Mouse (Mus musculus) CH12.LX (cell line): ENCODE results near the gene Rgl2. TPM values are rescaled to one million over a fixed set of nuclear protein-coding genes. Genes with fewer than 3 reads are reported as not detected.

Experiments
- DNase-seq: peaks from one replicate; pipeline ENCODE4 v3.0.0-alpha.2; 2013; ENCODE audit errors: extremely low read depth
- H3K27ac ChIP-seq: 2 replicates; pipeline ENCODE4 v1.5.1; 2012; ENCODE audit warnings: low read depth, mild to moderate bottlenecking, control low read depth, moderate library complexity; ENCODE audit not compliant: insufficient read depth
- H3K27me3 ChIP-seq: replicated peaks from 2 replicates; pipeline ENCODE3; 2012; ENCODE audit warnings: inconsistent platforms
- H3K36me3 ChIP-seq, 2 experiments: replicated peaks in 1 of 2; 2 replicates each; pipeline versions ENCODE3 to v1.6.1; 2012; ENCODE audit warnings: inconsistent platforms in 1 of 2, low read length in 1 of 2, mild to moderate bottlenecking in 1 of 2, mixed read lengths in 1 of 2, moderate library complexity in 1 of 2; ENCODE audit not compliant: control insufficient read depth in 1 of 2, insufficient read depth in 1 of 2
- H3K4me1 ChIP-seq, 2 experiments: 2 replicates each; pipeline ENCODE4 v1.6.1; 2012; ENCODE audit warnings: inconsistent platforms in 1 of 2, moderate library complexity in 1 of 2; ENCODE audit not compliant: insufficient read depth in 2 of 2, control insufficient read depth in 1 of 2
- H3K4me2 ChIP-seq: 2 replicates; pipeline ENCODE4 v1.6.1; 2012; ENCODE audit warnings: low read depth, mild to moderate bottlenecking, control low read depth; ENCODE audit not compliant: poor library complexity, insufficient read depth, severe bottlenecking
- H3K4me3 ChIP-seq, 3 experiments: fragments of 150-350 bp in 1 of 3; sonication (generic) in 1 of 3; replicated peaks in 1 of 3; 2 replicates each; pipeline versions ENCODE3 to v1.5.1; 2011 to 2012; ENCODE audit warnings: low read depth in 2 of 3, low read length in 2 of 3, mild to moderate bottlenecking in 2 of 3, moderate library complexity in 2 of 3, control low read depth in 1 of 3, improper control_type of control experiment in 1 of 3, inconsistent platforms in 1 of 3, mixed read lengths in 1 of 3; ENCODE audit not compliant: poor library complexity in 1 of 3
- H3K79me2 ChIP-seq: replicated peaks from 2 replicates; pipeline ENCODE4 v1.6.1; 2012; ENCODE audit warnings: mild to moderate bottlenecking, moderate library complexity; ENCODE audit not compliant: control insufficient read depth, poor library complexity, insufficient read depth, severe bottlenecking; ENCODE audit errors: extremely low read depth
- H3K9ac ChIP-seq: 2 replicates; pipeline ENCODE4 v1.6.1; 2012; ENCODE audit warnings: low read depth, mild to moderate bottlenecking, control low read depth, moderate library complexity; ENCODE audit not compliant: insufficient read depth
- H3K9me3 ChIP-seq: replicated peaks from 2 replicates; pipeline ENCODE3; 2012; ENCODE audit warnings: low read length, inconsistent platforms, mixed read lengths
- BHLHE40 ChIP-seq: IDR thresholded peaks from 2 replicates; pipeline ENCODE4 v1.6.1; 2011; ENCODE audit warnings: mild to moderate bottlenecking, low read depth, low read length, improper control_type of control experiment
- CHD2 ChIP-seq: IDR thresholded peaks from 2 replicates; pipeline ENCODE4 v1.6.1; 2011; ENCODE audit warnings: low read length, improper control_type of control experiment
- CTCF ChIP-seq, 2 experiments: IDR thresholded peaks in 1 of 2; conservative IDR thresholded peaks in 1 of 2; 2 replicates each; pipeline ENCODE4 v1.5.1; 2011 to 2012; ENCODE audit warnings: low read depth in 2 of 2, low read length in 2 of 2, improper control_type of control experiment in 1 of 2, inconsistent platforms in 1 of 2, mild to moderate bottlenecking in 1 of 2, moderate library complexity in 1 of 2
- E2F4 ChIP-seq: IDR thresholded peaks from 2 replicates; pipeline ENCODE4 v1.6.1; 2011; ENCODE audit warnings: low read depth, low read length, improper control_type of control experiment; ENCODE audit not compliant: insufficient replicate concordance
- ELF1 ChIP-seq: IDR thresholded peaks from 2 replicates; pipeline ENCODE4 v1.6.1; 2014; ENCODE audit warnings: low read depth, mild to moderate bottlenecking, inconsistent platforms, low read length, improper control_type of control experiment
- ETS1 ChIP-seq: conservative IDR thresholded peaks from 2 replicates; pipeline ENCODE4 v1.6.1; 2012; ENCODE audit warnings: low read depth, mild to moderate bottlenecking, inconsistent platforms, low read length, improper control_type of control experiment, moderate library complexity
- JUN ChIP-seq: IDR thresholded peaks from 2 replicates; pipeline ENCODE4 v1.6.1; 2011; ENCODE audit warnings: low read depth, mild to moderate bottlenecking, low read length, improper control_type of control experiment, moderate library complexity; ENCODE audit not compliant: insufficient read depth
- MAFK ChIP-seq: IDR thresholded peaks from 2 replicates; pipeline ENCODE4 v1.6.1; 2011; ENCODE audit warnings: low read length, improper control_type of control experiment; ENCODE audit not compliant: insufficient replicate concordance
- MAZ ChIP-seq: IDR thresholded peaks from 2 replicates; pipeline ENCODE4 v1.6.1; 2012; ENCODE audit warnings: low read depth, mild to moderate bottlenecking, inconsistent platforms, low read length, improper control_type of control experiment, moderate library complexity
- NRF1 ChIP-seq: IDR thresholded peaks from 2 replicates; pipeline ENCODE4 v1.6.1; 2014; ENCODE audit warnings: low read depth, mild to moderate bottlenecking, inconsistent platforms, low read length, improper control_type of control experiment, moderate library complexity
- PAX5 ChIP-seq: IDR thresholded peaks from 2 replicates; pipeline ENCODE4 v1.6.1; 2012; ENCODE audit warnings: low read length, inconsistent platforms, mixed read lengths
- RAD21 ChIP-seq: IDR thresholded peaks from 2 replicates; pipeline ENCODE4 v1.6.1; 2011; ENCODE audit warnings: low read depth, mild to moderate bottlenecking, low read length, improper control_type of control experiment, moderate library complexity
- SIN3A ChIP-seq: IDR thresholded peaks from 2 replicates; pipeline ENCODE4 v1.6.1; 2012; ENCODE audit warnings: low read length, improper control_type of control experiment, inconsistent platforms
- SMC3 ChIP-seq: IDR thresholded peaks from 2 replicates; pipeline ENCODE4 v1.6.1; 2011; ENCODE audit warnings: low read depth, low read length, improper control_type of control experiment
- USF1 ChIP-seq: IDR thresholded peaks from 2 replicates; pipeline ENCODE4 v1.6.1; 2014; ENCODE audit warnings: low read depth, mild to moderate bottlenecking, inconsistent platforms, low read length, improper control_type of control experiment
- USF2 ChIP-seq: conservative IDR thresholded peaks from 2 replicates; pipeline ENCODE4 v1.6.1; 2011; ENCODE audit warnings: low read depth, low read length, improper control_type of control experiment
- ZC3H11A ChIP-seq: IDR thresholded peaks from 2 replicates; pipeline ENCODE4 v1.6.1; 2012; ENCODE audit warnings: low read depth, mild to moderate bottlenecking, inconsistent platforms, low read length, improper control_type of control experiment
- ZKSCAN1 ChIP-seq: IDR thresholded peaks from 2 replicates; pipeline ENCODE4 v1.6.1; 2012; ENCODE audit warnings: low read depth, inconsistent platforms, low read length, improper control_type of control experiment, borderline replicate concordance
- dilution Hi-C: fragments of 300-500 bp; cut with MboI; formaldehyde crosslinking; loops from 2 replicates; pipeline ENCODE4 v1.14.3; 2020; ENCODE audit warnings: low sequenced_read_pairs; ENCODE audit not compliant: extremely low pct_unique_long_range_greater_than_20kb, extremely low pct_ligation_motif_present
- in situ Hi-C: fragments of 300-500 bp; cut with MboI; formaldehyde crosslinking; loops from 3 replicates; pipeline ENCODE4 v1.14.3; 2019; ENCODE audit warnings: low sequenced_read_pairs, low pct_ligation_motif_present, low pct_unique_long_range_greater_than_20kb, mixed read lengths
- polyA plus RNA-seq: library from polyadenylated mRNA; unstranded; fragments of >175 nt; gene quantifications from 2 replicates; pipeline ENCODE4 v1.2.1, GENCODE M21; 2012; ENCODE audit warnings: low read depth; ENCODE audit not compliant: insufficient read length
- total RNA-seq, 2 experiments: library from RNA; depleted of rRNA; stranded (reverse); fragments of 300-350 nt in 1 of 2; fragments of >200 nt in 1 of 2; gene quantifications; 2 replicates each; pipeline ENCODE4 v1.2.3; 2012 to 2014

Rgl2 gene
- total and polyA plus RNA-seq, 3 experiments, result 20.1 to 29.1 (median 25.6) TPM

- peak; percentile 43; the same call in 1 of the 2 replicates for TF ChIP-seq BHLHE40
Measured at GRCm38 (mm10) chr17:33920282-33921097, 8.9 kb upstream of the Rgl2 start (continued).

GRCm38 (mm10) chr17:33921361-33921760 lies 8.0 kb upstream of the Rgl2 start:
- in situ Hi-C loops, result no loop called here

GRCm38 (mm10) chr17:33924577-33925283 lies 4.6 kb upstream of the Rgl2 start:
- Histone ChIP-seq H3K36me3 (peaks cover 61 to 78% of the 10 kb centered on the region in 2 experiments), H3K9me3 (peaks cover 3% of the 10 kb centered on the region)
- dilution Hi-C loops (no loop called here), in situ Hi-C loops (no loop called here)
- TF ChIP-seq CTCF (conservative IDR thresholded peaks at IDR 0.05 in 1 of 2, IDR thresholded peaks at IDR 0.05 in 1 of 2; ENCODE audit: low read depth in 2 of 2, low read length in 2 of 2) (peak; percentile 39 to 69; a peak in 3 of 4 replicates), RAD21 (peak; percentile 56), SMC3 (peak; percentile 55), USF2 (no peak), USF1 (no peak)
- TF ChIP-seq, all 38 proteins: peak for 3
- peak; percentile 75 for DNase-seq
- no peak overlapping the region for H3K4me2 ChIP-seq
- no peak overlapping the region for H3K27ac ChIP-seq
- peaks cover 5 to 24% of the 10 kb centered on the region in 2 experiments; a peak in 3 of 4 replicates for H3K4me1 ChIP-seq
- no peaks in the 10 kb centered on the region for H3K27me3 ChIP-seq
- no peak overlapping the region for H3K9ac ChIP-seq
- H3K79me2 ChIP-seq, result peaks cover 24% of the 10 kb centered on the region
- no peak overlapping the region for H3K4me3 ChIP-seq

More at GRCm38 (mm10) chr17:33921361-33921760, 8.0 kb upstream of the Rgl2 start:
- H3K27me3 ChIP-seq, result no peaks in the 10 kb centered on the region
- no peak for DNase-seq
- no peak overlapping the region for H3K27ac ChIP-seq
- peaks cover 51 to 70% of the 10 kb centered on the region in 2 experiments for H3K36me3 ChIP-seq
- peaks cover 10% of the 10 kb centered on the region for H3K9me3 ChIP-seq
- peaks cover 22% of the 10 kb centered on the region for H3K79me2 ChIP-seq
- dilution Hi-C loops, result no loop called here
- H3K4me2 ChIP-seq, result peak overlapping the region; percentile 85
- no peak for TF ChIP-seq CHD2
- TF ChIP-seq ETS1, result no peak
- TF ChIP-seq JUN, result no peak
- no peak for TF ChIP-seq SIN3A
- TF ChIP-seq ZC3H11A, result no peak
- no peak for TF ChIP-seq MAFK
- no peak for TF ChIP-seq E2F4
- no peak for TF ChIP-seq NRF1
- TF ChIP-seq ELF1, result no peak
- TF ChIP-seq ZKSCAN1, result no peak
- TF ChIP-seq MAZ, result no peak
- no peak for TF ChIP-seq PAX5
- peak overlapping the region in 2 of 3 experiments; percentile 71 to 83 for H3K4me3 ChIP-seq
- H3K9ac ChIP-seq, result no peak overlapping the region
- H3K4me1 ChIP-seq, result peaks cover 27 to 37% of the 10 kb centered on the region in 2 experiments
